Mouse (Mus musculus) small intestine, adult 2 months (tissue): ENCODE data around the gene Mcm3ap. TPM values are rescaled to one million over a fixed set of nuclear protein-coding genes. Genes with fewer than 3 reads are reported as not detected.
A peak's percentile ranks its signal among the peaks of the same experiment; 100 is the strongest.

Experiments used
- H3K27ac ChIP-seq: fragments of 200-500 bp; 2 replicates; pipeline ENCODE4 v1.5.1; 2012; ENCODE audit warnings: low read depth, low read length, control low read depth, inconsistent platforms; ENCODE audit not compliant: insufficient read depth
- H3K27me3 ChIP-seq: fragments of 200-500 bp; 2 replicates; pipeline ENCODE4 v1.6.1; 2012; ENCODE audit warnings: mild to moderate bottlenecking, moderate library complexity, low read length, inconsistent platforms; ENCODE audit not compliant: control insufficient read depth, insufficient read depth
- H3K36me3 ChIP-seq: fragments of 200-500 bp; 2 replicates; pipeline ENCODE4 v1.6.1; 2012; ENCODE audit warnings: mild to moderate bottlenecking, low read length, control low read depth, inconsistent platforms; ENCODE audit not compliant: control insufficient read depth, insufficient read depth
- H3K4me1 ChIP-seq: fragments of 200-500 bp; 2 replicates; pipeline ENCODE4 v1.6.1; 2012; ENCODE audit warnings: low read length, inconsistent platforms, mixed read lengths; ENCODE audit not compliant: control insufficient read depth, insufficient read depth, insufficient read length
- H3K4me3 ChIP-seq: fragments of 200-500 bp; 2 replicates; pipeline ENCODE4 v1.5.1; 2012; ENCODE audit warnings: low read depth, mild to moderate bottlenecking, control low read depth, inconsistent platforms, low read length, moderate library complexity
- CTCF ChIP-seq: fragments of 200-500 bp; IDR thresholded peaks from 2 replicates; pipeline ENCODE4 v1.5.1; 2012; ENCODE audit warnings: low read depth, mild to moderate bottlenecking, control low read depth, inconsistent platforms, low read length, moderate library complexity, mixed read lengths; ENCODE audit not compliant: insufficient replicate concordance, insufficient read length; ENCODE audit errors: extremely low read depth
- POLR2A ChIP-seq: fragments of 200-500 bp; IDR thresholded peaks from 2 replicates; pipeline ENCODE4 v1.6.1; 2012; ENCODE audit warnings: low read depth, mild to moderate bottlenecking, control low read depth, inconsistent platforms, low read length, moderate library complexity
- WGBS: fragments of 180-500 bp; shearing (Covaris S2); methylation state at CpG from one replicate; pipeline ENCODE4 v1.1.7; 2018; 5-methylcytosine and 5-hydroxymethylcytosine counted together
- polyA plus RNA-seq: library from polyadenylated mRNA; depleted of rRNA; stranded (reverse); fragments of >200 nt; gene quantifications from 2 replicates; pipeline ENCODE4 v1.2.3, GENCODE M21; 2012

The Mcm3ap gene
- polyA plus RNA-seq, 1 experiment = 9.1 TPM

- H3K27me3 ChIP-seq = no peaks in the 10 kb centered on the region
- H3K4me3 ChIP-seq = peak overlapping the region; percentile 75
- WGBS = 2% methylated on average over 14 of the region's 14 CpGs
- H3K36me3 ChIP-seq = peaks cover 14% of the 10 kb centered on the region
- no peak overlapping the region for H3K27ac ChIP-seq
- TF ChIP-seq CTCF = no peak; the same call in 1 of the 2 replicates
- no peak for TF ChIP-seq POLR2A
- peaks cover 5% of the 10 kb centered on the region; the same call in 1 of the 2 replicates for H3K4me1 ChIP-seq
Observed at GRCm38 (mm10) chr10:76531828-76532227, 63.1 kb downstream of the Mcm3ap start.

- Histone ChIP-seq H3K27ac (no peak overlapping the region), H3K4me1 (peaks cover 8% of the 10 kb centered on the region), H3K27me3 (no peaks in the 10 kb centered on the region), H3K36me3 (peaks cover 33% of the 10 kb centered on the region), H3K4me3 (no peak overlapping the region)
- no peak for TF ChIP-seq CTCF
- no peak for TF ChIP-seq POLR2A
- 96% methylated on average over 7 of the region's 7 CpGs for WGBS
Observed at GRCm38 (mm10) chr10:76535526-76535925, 66.8 kb downstream of the Mcm3ap start.

GRCm38 (mm10) chr10:76537619-76538018 lies 68.9 kb downstream of the Mcm3ap start:
- TF ChIP-seq CTCF (no peak), POLR2A (no peak)
- WGBS = 33% methylated on average over 9 of the region's 9 CpGs
- no peaks in the 10 kb centered on the region for H3K27me3 ChIP-seq
- peaks cover 52% of the 10 kb centered on the region for H3K36me3 ChIP-seq
- no peak overlapping the region for H3K4me3 ChIP-seq
- peaks cover 4% of the 10 kb centered on the region for H3K4me1 ChIP-seq
- H3K27ac ChIP-seq = no peak overlapping the region

- Histone ChIP-seq H3K27me3 (no peaks in the 10 kb centered on the region), H3K36me3 (peaks cover 67% of the 10 kb centered on the region), H3K27ac (no peak overlapping the region), H3K4me3 (no peak overlapping the region), H3K4me1 (peaks cover 4% of the 10 kb centered on the region)
- 85% methylated on average over 11 of the region's 11 CpGs for WGBS
- TF ChIP-seq POLR2A (no peak), CTCF (no peak)
Observed at GRCm38 (mm10) chr10:76541336-76542085, 72.8 kb downstream of the Mcm3ap start.

GRCm38 (mm10) chr10:76542636-76543375 lies 74.1 kb downstream of the Mcm3ap start:
- H3K27me3 ChIP-seq = no peaks in the 10 kb centered on the region
- H3K27ac ChIP-seq = no peak overlapping the region
- WGBS = 77% methylated on average over 10 of the region's 10 CpGs
- H3K4me3 ChIP-seq = no peak overlapping the region
- peaks cover 79% of the 10 kb centered on the region for H3K36me3 ChIP-seq
- no peaks in the 10 kb centered on the region for H3K4me1 ChIP-seq
- TF ChIP-seq CTCF (no peak), POLR2A (no peak)

- no peak overlapping the region for H3K27ac ChIP-seq
- WGBS = 94% methylated on average over 8 of the region's 8 CpGs
- no peaks in the 10 kb centered on the region for H3K27me3 ChIP-seq
- peaks cover 74% of the 10 kb centered on the region for H3K36me3 ChIP-seq
- TF ChIP-seq CTCF (no peak), POLR2A (no peak)
- H3K4me3 ChIP-seq = no peak overlapping the region
- H3K4me1 ChIP-seq = no peaks in the 10 kb centered on the region
Observed at GRCm38 (mm10) chr10:76546566-76546965, 77.8 kb downstream of the Mcm3ap start.

GRCm38 (mm10) chr10:76548218-76548617 lies 79.5 kb downstream of the Mcm3ap start:
- TF ChIP-seq CTCF = no peak
- no peak for TF ChIP-seq POLR2A
- WGBS = 73% methylated on average over 8 of the region's 8 CpGs
- Histone ChIP-seq H3K27me3 (no peaks in the 10 kb centered on the region), H3K4me3 (no peak overlapping the region), H3K4me1 (no peaks in the 10 kb centered on the region), H3K27ac (no peak overlapping the region), H3K36me3 (peaks cover 76% of the 10 kb centered on the region)
